Mouse (Mus musculus) liver, embryonic 18 days (tissue): ENCODE results near the gene Agtrap. TPM values are rescaled to one million over a fixed set of nuclear protein-coding genes. Genes with fewer than 3 reads are reported as not detected.

Source experiments
- polyA plus RNA-seq: library from polyadenylated mRNA; depleted of rRNA; stranded (reverse); fragments of >200 nt; gene quantifications from 2 replicates; pipeline ENCODE4 v1.2.3, GENCODE M21; 2012; rRNA removed

Gene Agtrap
- polyA plus RNA-seq: 5.1 and 5.6 TPM in 2 replicates

GRCm38 (mm10) chr4:148087907-148088527 lies at the start of gene Agtrap:
Gene Agtrap, minus strand, starts transcription at chr4:148088031.

GRCm38 (mm10) chr4:148130561-148131413 lies 43.0 kb upstream of the Agtrap start, which contains the start of gene Draxin:
Gene Draxin, minus strand, starts transcription at chr4:148130698.

GRCm38 (mm10) chr4:148130133-148130532 lies 42.3 kb upstream of the Agtrap start, which contains the start of gene Mad2l2:
Gene Mad2l2, plus strand, starts transcription at chr4:148130384.

GRCm38 (mm10) chr4:148038600-148039253 lies 49.1 kb downstream of the Agtrap start, which contains the start of the genes Clcn6 and Mthfr:
Gene Clcn6, minus strand, starts transcription at chr4:148038821.
Gene Mthfr, plus strand, starts transcription at chr4:148039077.

Other genes starting within 250 kb of the Agtrap start
- 1.2 and 1.3 TPM in 2 replicates for gene Zfp933, start 239.7 kb downstream of the Agtrap start, polyA plus RNA-seq
- 26.8 and 33.3 TPM in 2 replicates for gene Miip, start 219.2 kb downstream of the Agtrap start, polyA plus RNA-seq
- 2.0 and 2.9 TPM in 2 replicates for gene Fv1, start 219.1 kb downstream of the Agtrap start, polyA plus RNA-seq
- 9.5 and 11.6 TPM in 2 replicates for gene Mfn2, start 183.3 kb downstream of the Agtrap start, polyA plus RNA-seq
- gene Plod1, start 151.3 kb downstream of the Agtrap start, polyA plus RNA-seq: 17.1 and 17.6 TPM in 2 replicates
- gene 2510039O18Rik, start 147.1 kb downstream of the Agtrap start, polyA plus RNA-seq: 20.5 and 23.8 TPM in 2 replicates
- not detected in 2 replicates for gene Nppb, start 102.2 kb downstream of the Agtrap start, polyA plus RNA-seq
- gene Nppa, start 87.3 kb downstream of the Agtrap start, polyA plus RNA-seq: not detected in 2 replicates
- gene Clcn6, start 49.2 kb downstream of the Agtrap start, polyA plus RNA-seq: 3.3 and 3.8 TPM in 2 replicates
- 16.6 and 18.3 TPM in 2 replicates for gene Mthfr, start 49.0 kb downstream of the Agtrap start, polyA plus RNA-seq
- gene Mad2l2, start 42.4 kb upstream of the Agtrap start, polyA plus RNA-seq: 12.2 and 13.0 TPM in 2 replicates
- gene Draxin, start 42.7 kb upstream of the Agtrap start, polyA plus RNA-seq: 0.14 and 0.17 TPM in 2 replicates
- 18.9 and 23.5 TPM in 2 replicates for gene Fbxo6, start 64.1 kb upstream of the Agtrap start, polyA plus RNA-seq
- 1.3 and 1.4 TPM in 2 replicates for gene Fbxo44, start 72.5 kb upstream of the Agtrap start, polyA plus RNA-seq
- 0.07 TPM in 2 replicates for gene Fbxo2, start 72.6 kb upstream of the Agtrap start, polyA plus RNA-seq
- 0.01 and 0.05 TPM in 2 replicates for gene Disp3, start 199.9 kb upstream of the Agtrap start, polyA plus RNA-seq